Mouse (Mus musculus) limb, embryonic 11.5 days (tissue): Measurements from ENCODE around the gene Plcd1. TPM values are rescaled to one million over a fixed set of nuclear protein-coding genes. Genes with fewer than 3 reads are reported as not detected.

ENCODE experiments used
- ATAC-seq: fragments of 200-750 bp; cut with Nextera tagmentation; 2 replicates; pipeline ENCODE4 v1.8.0; 2017; ENCODE audit warnings: low read depth; ENCODE audit not compliant: insufficient number of reproducible peaks, low FRiP score, low TSS enrichment
- DNase-seq: peaks from one replicate; pipeline ENCODE4 v3.0.0-alpha.2; 2015; ENCODE audit warnings: low spot score
- H3K27ac ChIP-seq: fragments of 300-500 bp; sonication (generic); replicated peaks from 2 replicates; pipeline ENCODE4 v1.5.1; 2014; ENCODE audit warnings: low read depth, mild to moderate bottlenecking, low read length
- H3K27me3 ChIP-seq: fragments of 300-500 bp; sonication (generic); 2 replicates; pipeline ENCODE4 v1.6.1; 2014; ENCODE audit warnings: mild to moderate bottlenecking, low read length, mixed read lengths; ENCODE audit not compliant: control insufficient read depth, insufficient read depth
- H3K36me3 ChIP-seq: fragments of 300-500 bp; sonication (generic); 2 replicates; pipeline ENCODE4 v1.6.1; 2014; ENCODE audit warnings: mild to moderate bottlenecking, low read length, moderate library complexity, mixed read lengths; ENCODE audit not compliant: control insufficient read depth, insufficient read depth
- H3K4me1 ChIP-seq: fragments of 300-500 bp; sonication (generic); 2 replicates; pipeline ENCODE4 v1.6.1; 2014; ENCODE audit warnings: low read length, mixed read lengths; ENCODE audit not compliant: control insufficient read depth, insufficient read depth
- H3K4me2 ChIP-seq: fragments of 300-500 bp; sonication (generic); 2 replicates; pipeline ENCODE4 v1.6.1; 2014; ENCODE audit warnings: low read depth, mild to moderate bottlenecking, moderate library complexity; ENCODE audit not compliant: severe bottlenecking
- H3K4me3 ChIP-seq: fragments of 300-500 bp; sonication (generic); 2 replicates; pipeline ENCODE4 v1.5.1; 2014; ENCODE audit warnings: low read depth, low read length
- H3K9ac ChIP-seq: fragments of 300-500 bp; sonication (generic); 2 replicates; pipeline ENCODE4 v1.6.1; 2014; ENCODE audit warnings: mild to moderate bottlenecking, low read length
- H3K9me3 ChIP-seq: fragments of 300-500 bp; sonication (generic); 2 replicates; pipeline ENCODE4 v1.6.1; 2016; ENCODE audit warnings: low read length; ENCODE audit not compliant: control insufficient read depth
- WGBS: fragments of 180-500 bp; shearing (Covaris S2); extraction: QIAGEN DNeasy Blood & Tissue Kit; methylation state at CpG from one replicate; pipeline ENCODE4 v1.1.7; 2014; 5-methylcytosine and 5-hydroxymethylcytosine counted together
- microRNA-seq: library from miRNA; unstranded; fragments of <30 nt; microRNA quantifications from one replicate; pipeline ENCODE4, GENCODE M21; 2016
- polyA plus RNA-seq: library from polyadenylated mRNA; unstranded; fragments of >200 nt; fragmentation: Nextera tagmentation; extraction: Ambion mirVana; gene quantifications from 2 replicates; pipeline ENCODE4 v1.2.1, GENCODE M21; 2014

Plcd1 gene
- polyA plus RNA-seq, 1 experiment from 2014 or later = 22.0 TPM

- Histone ChIP-seq H3K27ac (no peak overlapping the region), H3K4me2 (no peak overlapping the region), H3K36me3 (no peaks in the 10 kb centered on the region), H3K4me3 (no peak overlapping the region), H3K27me3 (no peaks in the 10 kb centered on the region), H3K9ac (no peak overlapping the region), H3K4me1 (peaks cover 32% of the 10 kb centered on the region), H3K9me3 (no peaks in the 10 kb centered on the region)
- WGBS = 50% methylated on average over 7 of the region's 7 CpGs
- ATAC-seq = no peak
- peak; percentile 76 for DNase-seq
Observed at GRCm38 (mm10) chr9:119029568-119029967, 63.7 kb downstream of the Plcd1 start.

DNA sequence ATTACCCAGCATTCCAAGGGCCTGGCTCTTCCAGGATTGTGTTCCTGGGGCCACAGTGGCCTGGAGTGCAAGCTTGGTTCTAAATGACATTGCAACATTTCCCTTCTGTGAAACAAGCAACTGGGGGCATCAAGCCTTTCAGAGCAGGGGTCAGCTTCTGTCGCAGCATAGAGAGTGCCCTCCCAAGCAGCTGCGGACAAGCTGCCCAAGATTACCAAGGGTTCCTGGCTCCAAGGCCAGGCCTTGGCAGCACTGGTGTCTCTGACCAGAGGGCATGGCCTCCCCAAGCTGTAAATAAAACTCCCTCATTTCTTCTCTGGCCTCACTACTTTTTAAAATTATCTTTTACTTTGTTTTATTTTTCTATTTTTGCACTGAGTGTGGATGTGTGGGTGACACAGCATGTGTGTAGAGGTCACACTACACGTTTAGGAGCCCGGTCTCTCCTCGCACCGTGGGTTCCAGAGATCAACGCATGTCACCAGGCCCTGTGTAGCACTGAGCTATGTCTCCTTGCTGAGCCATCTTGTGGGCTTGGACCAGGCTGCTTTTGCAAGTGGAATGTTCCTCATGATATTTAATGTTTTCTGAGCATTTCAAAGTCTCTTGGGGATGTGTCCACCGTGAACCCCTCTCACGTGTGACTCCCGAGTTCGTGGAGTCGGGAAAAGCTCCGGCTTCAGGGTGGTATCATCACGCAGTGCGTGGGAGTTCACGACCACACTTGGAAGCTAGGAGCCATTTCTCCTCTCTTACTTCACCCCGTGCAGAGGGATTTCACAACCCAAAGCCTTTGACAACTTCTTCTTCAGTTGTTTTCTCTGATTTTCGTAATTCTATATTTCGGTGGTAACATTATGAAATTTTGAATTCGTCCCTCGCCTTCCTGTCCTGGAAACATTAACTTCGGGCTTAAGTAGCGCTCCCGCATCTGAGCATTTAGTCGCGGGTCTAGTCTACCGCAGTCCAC, 64.8 kb downstream of the Plcd1 start:
- no peaks in the 10 kb centered on the region for H3K27me3 ChIP-seq
- DNase-seq = no peak
- no peak overlapping the region for H3K4me2 ChIP-seq
- WGBS = 96% methylated on average over 27 of the region's 27 CpGs
- no peak overlapping the region for H3K4me3 ChIP-seq
- H3K27ac ChIP-seq = no peak overlapping the region
- H3K36me3 ChIP-seq = no peaks in the 10 kb centered on the region
- H3K9ac ChIP-seq = no peak overlapping the region
- ATAC-seq = no peak
- no peaks in the 10 kb centered on the region for H3K9me3 ChIP-seq
- H3K4me1 ChIP-seq = peaks cover 23% of the 10 kb centered on the region

GRCm38 (mm10) chr9:119027337-119027736, 66.0 kb downstream of the Plcd1 start:
- H3K36me3 ChIP-seq = no peaks in the 10 kb centered on the region
- no peak overlapping the region for H3K27ac ChIP-seq
- WGBS = 89% methylated on average over 7 of the region's 7 CpGs
- ATAC-seq (no peak), DNase-seq (no peak)
- H3K4me2 ChIP-seq = no peak overlapping the region
- no peak overlapping the region for H3K9ac ChIP-seq
- H3K27me3 ChIP-seq = no peaks in the 10 kb centered on the region
- peaks cover 11% of the 10 kb centered on the region for H3K4me1 ChIP-seq
- no peaks in the 10 kb centered on the region for H3K9me3 ChIP-seq
- no peak overlapping the region for H3K4me3 ChIP-seq

DNA sequence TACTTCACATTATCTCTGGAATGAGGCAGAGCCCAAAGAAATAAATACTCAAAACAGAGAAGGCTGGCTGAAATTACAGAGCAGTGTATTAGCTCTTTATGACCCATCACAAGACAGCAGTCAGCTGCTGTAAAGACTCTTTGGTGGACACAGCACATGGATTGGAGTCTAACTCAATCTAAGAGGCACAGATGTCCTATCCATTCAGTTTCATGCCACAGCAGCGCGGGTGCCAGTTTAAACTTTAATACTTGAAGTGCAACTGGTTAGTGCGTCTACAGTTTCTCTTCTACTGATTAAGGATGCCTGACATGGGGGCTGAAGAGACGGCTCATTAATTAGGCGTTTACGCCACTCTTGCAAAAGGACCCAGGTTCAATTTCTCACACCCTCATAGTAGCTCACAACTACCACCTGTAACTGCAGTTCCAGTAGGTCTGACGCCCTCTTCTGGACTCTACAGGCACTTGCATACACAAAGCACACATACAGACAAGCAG, 67.4 kb downstream of the Plcd1 start:
- Histone ChIP-seq H3K9ac (no peak overlapping the region), H3K36me3 (no peaks in the 10 kb centered on the region), H3K9me3 (no peaks in the 10 kb centered on the region), H3K4me2 (no peak overlapping the region), H3K27me3 (no peaks in the 10 kb centered on the region), H3K27ac (no peak overlapping the region), H3K4me1 (no peaks in the 10 kb centered on the region), H3K4me3 (no peak overlapping the region)
- no peak for DNase-seq
- ATAC-seq = no peak
- WGBS = 87% methylated on average over 7 of the region's 7 CpGs

- no peak overlapping the region for H3K9ac ChIP-seq
- H3K9me3 ChIP-seq = no peaks in the 10 kb centered on the region
- H3K27me3 ChIP-seq = no peaks in the 10 kb centered on the region
- H3K36me3 ChIP-seq = no peaks in the 10 kb centered on the region
- H3K27ac ChIP-seq = no peak overlapping the region
- DNase-seq (no peak), ATAC-seq (no peak)
- WGBS = 69% methylated on average over 6 of the region's 6 CpGs
- no peak overlapping the region for H3K4me2 ChIP-seq
- H3K4me3 ChIP-seq = no peak overlapping the region
- H3K4me1 ChIP-seq = no peaks in the 10 kb centered on the region
Observed at GRCm38 (mm10) chr9:119025263-119025662, 68.0 kb downstream of the Plcd1 start.

DNA sequence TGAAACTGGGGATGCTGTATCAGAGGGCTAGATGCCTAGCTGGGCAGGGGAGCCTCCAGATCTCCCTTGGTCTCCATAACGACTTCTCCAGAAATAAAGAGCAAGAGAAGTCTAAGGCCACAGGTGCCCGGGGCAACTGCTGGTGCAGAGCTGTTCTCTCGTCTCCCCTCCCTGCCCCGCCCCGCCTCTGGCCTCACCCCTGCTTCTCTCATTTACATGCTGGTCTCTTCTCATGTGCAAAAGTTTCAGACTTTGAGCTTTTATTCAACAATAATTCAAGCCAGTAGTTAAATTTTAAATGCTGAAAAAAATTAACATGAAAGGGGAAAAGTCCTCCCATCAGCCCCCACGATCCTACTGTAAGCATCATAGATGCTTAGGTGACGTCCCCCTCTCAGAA, 71.6 kb downstream of the Plcd1 start:
- H3K9me3 ChIP-seq = no peaks in the 10 kb centered on the region
- ATAC-seq (no peak), DNase-seq (no peak)
- WGBS = 70% methylated on average over 7 of the region's 7 CpGs
- H3K27ac ChIP-seq = no peak overlapping the region
- no peak overlapping the region for H3K4me3 ChIP-seq
- H3K4me1 ChIP-seq = no peaks in the 10 kb centered on the region
- H3K4me2 ChIP-seq = no peak overlapping the region
- no peaks in the 10 kb centered on the region for H3K27me3 ChIP-seq
- no peaks in the 10 kb centered on the region for H3K36me3 ChIP-seq
- H3K9ac ChIP-seq = no peak overlapping the region

Small RNA genes lying within 50 kb of the gene (microRNA-seq; reads per million reads assigned to microRNA genes)
- 14.6 reads per million, percentile 25 among the genes with 10 or more reads in this experiment for gene Mir26a-1

Other genes starting within 250 kb of the Plcd1 start
- 13.6 and 13.9 TPM in 2 replicates for gene Ctdspl, start 167.0 kb downstream of the Plcd1 start, polyA plus RNA-seq
- 26.0 and 26.5 TPM in 2 replicates for gene Vill, start 40.7 kb downstream of the Plcd1 start, polyA plus RNA-seq
- 1.2 and 2.1 TPM in 2 replicates for gene Dlec1, start 9.0 kb upstream of the Plcd1 start, polyA plus RNA-seq
- 0.92 and 1.4 TPM in 2 replicates for gene Acaa1b, start 63.6 kb upstream of the Plcd1 start, polyA plus RNA-seq
- not detected in 2 replicates for gene Gm47289, start 65.7 kb upstream of the Plcd1 start, polyA plus RNA-seq
- gene Slc22a13, start 115.6 kb upstream of the Plcd1 start, polyA plus RNA-seq = not detected in 2 replicates
- gene Oxsr1, start 228.9 kb upstream of the Plcd1 start, polyA plus RNA-seq = 13.5 and 15.0 TPM in 2 replicates
- gene Acaa1a, start 246.2 kb upstream of the Plcd1 start, polyA plus RNA-seq = 61.0 and 61.2 TPM in 2 replicates
- 9.5 and 10.6 TPM in 2 replicates for gene Myd88, start 247.9 kb upstream of the Plcd1 start, polyA plus RNA-seq